Comparison of ENCODE assay signal across 14 mouse cellular contexts in genomic region chr2:17415347-17415746, GRCm38 (mm10).
DNase-seq lines count a peak whose midpoint lies in the region; ATAC-seq and TF ChIP-seq lines count a peak whose summit lies in the region.
"Had no signal": no experiment of that assay in that cellular context is flagged by ENCODE, and none has a peak within 500 bp of the region (broad histone marks: within the 10 kb centered on the region; RNA-seq: fewer than 3 reads in every experiment).

No protein-coding gene starts in this region.

- no peak for ATAC-seq in hindbrain, embryonic 14.5 days (ENCODE audit: low FRiP score)
- ATAC-seq in midbrain, embryonic 15.5 days (replicated peaks): peak; percentile 74
- no peak for ATAC-seq in midbrain, embryonic 16.5 days
- no peak for ATAC-seq in kidney, embryonic 15.5 days (replicated peaks; ENCODE audit: low FRiP score)

- H3K9ac ChIP-seq in hindbrain, embryonic 14.5 days: no peak overlapping the region
- H3K9ac ChIP-seq in midbrain, embryonic 15.5 days: no peak overlapping the region
- H3K9ac ChIP-seq in midbrain, embryonic 16.5 days (ENCODE audit: low read depth, low read length): no peak overlapping the region
- no peak overlapping the region for H3K9ac ChIP-seq in kidney, embryonic 15.5 days
- H3K9ac ChIP-seq: limb, embryonic 15.5 days had no signal

- 30% methylated on average over 4 of the region's 4 CpGs for WGBS in hindbrain, embryonic 14.5 days
- WGBS in hindbrain, embryonic 10.5 days: 39% methylated on average over 4 of the region's 4 CpGs
- WGBS in midbrain, embryonic 15.5 days: 15% methylated on average over 4 of the region's 4 CpGs
- WGBS in midbrain, embryonic 16.5 days: 15% methylated on average over 4 of the region's 4 CpGs
- WGBS in kidney, embryonic 15.5 days: 19% methylated on average over 4 of the region's 4 CpGs

- no peaks in the 10 kb centered on the region for H3K36me3 ChIP-seq in hindbrain, embryonic 14.5 days (replicated peaks; ENCODE audit: control insufficient read depth, insufficient read depth)
- H3K36me3 ChIP-seq in hindbrain, embryonic 10.5 days: no peaks in the 10 kb centered on the region
- no peaks in the 10 kb centered on the region for H3K36me3 ChIP-seq in midbrain, embryonic 15.5 days (replicated peaks)
- H3K36me3 ChIP-seq in midbrain, embryonic 16.5 days (ENCODE audit: control insufficient read depth, insufficient read depth, low read length): no peaks in the 10 kb centered on the region
- no peaks in the 10 kb centered on the region for H3K36me3 ChIP-seq in splenic B cell, adult 2 months (ENCODE audit: control insufficient read depth, insufficient read depth, low read length, poor library complexity, severe bottlenecking)
- H3K36me3 ChIP-seq in kidney, embryonic 15.5 days: no peaks in the 10 kb centered on the region
- H3K36me3 ChIP-seq: limb, embryonic 15.5 days had no signal

- H3K4me3 ChIP-seq in hindbrain, embryonic 14.5 days (replicated peaks; ENCODE audit: low read length): no peak overlapping the region
- H3K4me3 ChIP-seq in hindbrain, embryonic 10.5 days: no peak overlapping the region
- H3K4me3 ChIP-seq in midbrain, embryonic 15.5 days: no peak overlapping the region
- no peak overlapping the region for H3K4me3 ChIP-seq in midbrain, embryonic 16.5 days (ENCODE audit: low read depth, low read length)
- no peak overlapping the region for H3K4me3 ChIP-seq in kidney, embryonic 15.5 days (replicated peaks)
- H3K4me3 ChIP-seq: limb, embryonic 15.5 days had no signal

- no peak overlapping the region for H3K4me2 ChIP-seq in hindbrain, embryonic 14.5 days (replicated peaks)
- H3K4me2 ChIP-seq in midbrain, embryonic 15.5 days: no peak overlapping the region
- H3K4me2 ChIP-seq in midbrain, embryonic 16.5 days (ENCODE audit: low read length): no peak overlapping the region
- no peak overlapping the region for H3K4me2 ChIP-seq in kidney, embryonic 15.5 days
- H3K4me2 ChIP-seq: heart, embryonic 11.5 days; limb, embryonic 15.5 days had no signal

- H3K9me3 ChIP-seq in hindbrain, embryonic 14.5 days (ENCODE audit: control insufficient read depth, low read length): no peaks in the 10 kb centered on the region
- no peaks in the 10 kb centered on the region for H3K9me3 ChIP-seq in hindbrain, embryonic 10.5 days
- no peaks in the 10 kb centered on the region for H3K9me3 ChIP-seq in midbrain, embryonic 15.5 days
- no peaks in the 10 kb centered on the region for H3K9me3 ChIP-seq in midbrain, embryonic 16.5 days (replicated peaks; ENCODE audit: control insufficient read depth, low read length, poor library complexity, severe bottlenecking)
- H3K9me3 ChIP-seq in kidney, embryonic 15.5 days (replicated peaks): no peaks in the 10 kb centered on the region
- H3K9me3 ChIP-seq: limb, embryonic 15.5 days had no signal

- no peaks in the 10 kb centered on the region for H3K27me3 ChIP-seq in hindbrain, embryonic 14.5 days (ENCODE audit: control insufficient read depth, insufficient read depth, low read length)
- H3K27me3 ChIP-seq in hindbrain, embryonic 10.5 days (ENCODE audit: insufficient read depth, poor library complexity, severe bottlenecking): no peaks in the 10 kb centered on the region
- H3K27me3 ChIP-seq in midbrain, embryonic 15.5 days (replicated peaks): no peaks in the 10 kb centered on the region
- no peaks in the 10 kb centered on the region for H3K27me3 ChIP-seq in midbrain, embryonic 16.5 days (ENCODE audit: control insufficient read depth, insufficient read depth, low read depth, low read length)
- no peaks in the 10 kb centered on the region for H3K27me3 ChIP-seq in splenic B cell, adult 2 months (ENCODE audit: control insufficient read depth, insufficient read depth, low read length, poor library complexity, severe bottlenecking)
- H3K27me3 ChIP-seq in kidney, embryonic 15.5 days: no peaks in the 10 kb centered on the region
- H3K27me3 ChIP-seq: limb, embryonic 15.5 days had no signal

- H3K27ac ChIP-seq in hindbrain, embryonic 14.5 days: no peak overlapping the region
- no peak overlapping the region for H3K27ac ChIP-seq in hindbrain, embryonic 10.5 days
- H3K27ac ChIP-seq in midbrain, embryonic 15.5 days: no peak overlapping the region
- H3K27ac ChIP-seq in midbrain, embryonic 16.5 days (ENCODE audit: low read length): no peak overlapping the region
- H3K27ac ChIP-seq in kidney, embryonic 15.5 days: no peak overlapping the region
- H3K27ac ChIP-seq: limb, embryonic 15.5 days had no signal

- H3K4me1 ChIP-seq in hindbrain, embryonic 14.5 days (replicated peaks; ENCODE audit: control insufficient read depth, insufficient read depth, low read length): no peaks in the 10 kb centered on the region
- no peaks in the 10 kb centered on the region for H3K4me1 ChIP-seq in hindbrain, embryonic 10.5 days (replicated peaks)
- no peaks in the 10 kb centered on the region for H3K4me1 ChIP-seq in midbrain, embryonic 15.5 days
- no peaks in the 10 kb centered on the region for H3K4me1 ChIP-seq in midbrain, embryonic 16.5 days (ENCODE audit: control insufficient read depth, insufficient read depth, low read length)
- H3K4me1 ChIP-seq in kidney, embryonic 15.5 days: no peaks in the 10 kb centered on the region
- H3K4me1 ChIP-seq: limb, embryonic 15.5 days had no signal

- no peak for TF ChIP-seq CTCF in brain, embryonic 14.5 days (IDR thresholded peaks at IDR 0.05; ENCODE audit: borderline replicate concordance, extremely low read depth, insufficient read depth, insufficient read length)

- no peak for TF ChIP-seq POLR2A in brain, embryonic 14.5 days (IDR thresholded peaks at IDR 0.05; ENCODE audit: borderline replicate concordance, extremely low read depth, insufficient read depth, insufficient read length, poor library complexity, severe bottlenecking)

- peak; percentile 68 for DNase-seq in hindbrain, embryonic 14.5 days (ENCODE audit: low spot score)
- DNase-seq in hindbrain, embryonic 10.5 days (ENCODE audit: low spot score): no peak
- peak; percentile 49 for DNase-seq in brain, embryonic 14.5 days (ENCODE audit: low read depth)
- DNase-seq in splenic B cell, adult 2 months (ENCODE audit: low read depth, low spot score): peak; percentile 32
- no peak for DNase-seq in cerebellum, adult 9-11 months
- DNase-seq: adrenal gland, postnatal 36 days; cerebellum, adult 18-20 months; layer of hippocampus, adult 9-11 months; thymus, postnatal 14 days had no signal

Comparison
In these comparisons a context has a peak if more than half of its experiments do, and no peak if none do; other contexts are left out.
1. DNase-seq: peak in hindbrain, embryonic 14.5 days (single experiment), brain, embryonic 14.5 days (single experiment) and splenic B cell, adult 2 months (single experiment); none in hindbrain, embryonic 10.5 days (single experiment) and cerebellum, adult 9-11 months (single experiment).